Mouse (Mus musculus): Measurements from ENCODE around the gene Rad50. TPM values are rescaled to one million over a fixed set of nuclear protein-coding genes. Genes with fewer than 3 reads are reported as not detected.

Gene Rad50
- total RNA-seq (2014; rRNA removed) (4.1 and 4.2 TPM in 2 replicates), polyA plus RNA-seq (2015; fragmentation: Nextera tagmentation; extraction: Ambion mirVana) (11.7 and 12.8 TPM in 2 replicates)

DNA sequence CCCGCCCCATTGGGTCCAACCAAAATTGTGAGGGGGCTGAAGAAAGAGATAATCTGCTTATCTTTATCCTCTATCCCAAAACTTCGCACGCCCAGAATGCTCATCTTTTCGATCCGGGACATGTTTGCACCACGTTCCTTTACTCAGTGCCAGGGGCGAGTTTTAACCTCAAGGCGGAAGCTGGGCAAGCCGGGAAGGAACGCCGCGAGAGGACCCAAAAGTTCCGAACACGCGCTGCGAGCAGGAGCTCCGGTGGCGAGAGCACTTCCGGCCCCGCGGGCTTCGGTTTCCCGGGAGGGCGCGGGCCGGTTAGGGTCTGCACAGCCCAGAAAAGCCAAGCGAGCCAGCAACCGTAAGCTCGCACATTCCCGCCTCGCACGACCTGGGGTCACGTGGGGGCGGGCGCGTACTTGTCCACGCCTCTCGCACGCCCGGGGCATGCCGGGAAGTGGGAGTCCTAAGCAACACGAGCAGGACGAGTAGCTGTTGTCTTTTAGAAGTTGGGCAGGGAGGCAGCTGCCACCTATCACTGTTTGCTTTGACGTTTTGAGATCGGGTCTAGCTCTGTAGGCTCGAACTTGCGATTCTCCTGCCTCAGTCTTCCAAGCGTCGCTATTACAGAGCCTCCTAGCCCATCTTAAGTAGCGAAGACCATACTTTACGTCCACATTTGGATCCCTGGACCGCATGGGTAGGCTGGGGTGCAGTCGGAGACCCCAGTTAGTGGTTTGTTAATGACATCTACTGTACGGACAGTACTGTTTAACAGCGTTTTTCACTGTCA, at the start of gene Rad50:
Gene Rad50, minus strand, starts transcription at position 386 of the 784 bp plus-strand sequence.
- Histone ChIP-seq H3K36me3 (ENCODE audit: insufficient read depth, low read length) (no peaks in the 10 kb centered on the region), H3K4me2 (ENCODE audit: low read depth, low read length) (peak within 1 kb of the TSS; percentile 98), H3K9me3 (ENCODE audit: low read length) (no peaks in the 10 kb centered on the region), H3K4me1 (ENCODE audit: insufficient read depth, low read length) (0 out of 2 replicates have a peak, but pooled peaks cover 7% of the 10 kb centered on the region), H3K27me3 (ENCODE audit: insufficient read depth, low read length) (no peaks in the 10 kb centered on the region), H3K9ac (replicated peaks; ENCODE audit: low read length) (peak within 1 kb of the TSS; percentile 61), H3K27ac (peak within 1 kb of the TSS; percentile 52; the same call in 1 of the 2 replicates), H3K4me3 (ENCODE audit: low read length) (peak within 1 kb of the TSS; percentile 75)
- WGBS: 4% methylated on average over 55 of the region's 55 CpGs
- TF ChIP-seq CTCF (IDR thresholded peaks at IDR 0.05; ENCODE audit: low read depth): no peak
- ATAC-seq (peak; percentile 96), DNase-seq (ENCODE audit: low spot score) (peak; percentile 92)

DNA sequence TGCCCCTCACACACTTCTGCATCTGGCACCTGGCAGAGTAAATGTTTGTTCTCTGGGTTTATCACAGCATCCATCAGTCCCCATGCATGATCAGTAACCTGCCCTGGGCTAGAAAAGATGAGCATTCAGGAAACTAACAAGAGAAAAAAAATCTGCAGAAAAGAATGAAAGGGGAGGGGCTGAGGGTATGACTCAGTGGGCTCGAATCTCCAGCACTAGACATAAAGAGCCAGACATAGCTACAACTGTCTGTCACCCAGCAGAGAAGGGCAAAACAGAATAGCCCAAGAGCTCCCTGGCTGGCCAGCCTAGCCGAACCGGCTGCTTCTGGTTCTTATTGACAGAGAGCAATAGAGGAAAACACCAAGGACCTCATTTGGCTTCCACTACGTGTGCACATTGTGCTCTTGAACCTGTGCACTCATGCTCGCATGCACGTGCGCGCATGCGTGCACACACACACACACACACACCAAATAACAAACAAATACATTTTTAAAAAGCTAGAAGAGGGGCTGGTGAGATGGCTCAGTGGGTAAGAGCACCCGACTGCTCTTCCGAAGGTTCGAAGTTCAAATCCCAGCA, 48.0 kb upstream of the Rad50 start:
- ATAC-seq: no peak
- Histone ChIP-seq H3K27ac (no peak overlapping the region), H3K27me3 (ENCODE audit: insufficient read depth, low read length) (no peaks in the 10 kb centered on the region), H3K9me3 (ENCODE audit: low read length) (no peaks in the 10 kb centered on the region), H3K4me3 (ENCODE audit: low read length) (no peak overlapping the region), H3K4me1 (ENCODE audit: insufficient read depth, low read length) (peaks cover 13% of the 10 kb centered on the region), H3K9ac (replicated peaks; ENCODE audit: low read length) (no peak overlapping the region), H3K36me3 (ENCODE audit: insufficient read depth, low read length) (no peaks in the 10 kb centered on the region), H3K4me2 (ENCODE audit: low read depth, low read length) (no peak overlapping the region)
- 76% methylated on average over 12 of the region's 12 CpGs for WGBS
- no peak for DNase-seq (ENCODE audit: low spot score)
- TF ChIP-seq CTCF (IDR thresholded peaks at IDR 0.05; ENCODE audit: low read depth): no peak

DNA sequence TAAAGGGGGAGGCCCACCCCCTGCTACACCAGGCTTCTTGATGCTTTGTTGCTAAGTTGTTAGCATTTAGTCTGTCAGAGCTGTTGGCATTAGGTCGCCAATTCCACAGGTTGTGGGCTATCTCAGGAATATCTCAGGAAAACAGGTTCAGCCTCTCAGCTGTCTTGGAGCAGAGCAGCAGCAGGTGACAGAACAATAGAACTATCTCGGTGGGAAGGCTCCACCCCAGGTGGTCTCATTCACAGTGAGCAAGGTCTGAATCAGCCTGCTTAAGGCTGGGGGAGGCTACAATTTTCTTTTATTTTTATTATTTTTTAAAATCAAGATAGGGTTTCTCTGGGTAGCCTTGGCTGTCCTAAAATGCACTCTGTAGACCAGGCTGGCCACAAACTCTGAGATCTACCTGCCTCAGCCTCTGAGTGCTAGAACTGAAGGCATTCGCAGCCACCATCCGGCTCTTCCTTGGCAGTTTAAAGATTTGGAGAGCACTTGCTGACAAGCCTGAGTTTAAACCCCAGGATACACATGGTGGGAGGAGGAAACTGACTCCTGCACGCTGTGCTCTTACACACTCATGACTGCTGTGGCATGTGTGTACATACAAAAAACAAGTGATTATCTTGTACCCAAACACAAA, 42.7 kb upstream of the Rad50 start:
- ATAC-seq: no peak
- DNase-seq (ENCODE audit: low spot score): no peak
- Histone ChIP-seq H3K9me3 (ENCODE audit: low read length) (no peaks in the 10 kb centered on the region), H3K4me2 (ENCODE audit: low read depth, low read length) (no peak overlapping the region), H3K4me3 (ENCODE audit: low read length) (no peak overlapping the region), H3K36me3 (ENCODE audit: insufficient read depth, low read length) (no peaks in the 10 kb centered on the region), H3K9ac (replicated peaks; ENCODE audit: low read length) (no peak overlapping the region), H3K27ac (no peak overlapping the region), H3K27me3 (ENCODE audit: insufficient read depth, low read length) (no peaks in the 10 kb centered on the region), H3K4me1 (ENCODE audit: insufficient read depth, low read length) (no peaks in the 10 kb centered on the region)
- no peak for TF ChIP-seq CTCF (IDR thresholded peaks at IDR 0.05; ENCODE audit: low read depth)
- WGBS: 44% methylated on average over 5 of the region's 5 CpGs

DNA sequence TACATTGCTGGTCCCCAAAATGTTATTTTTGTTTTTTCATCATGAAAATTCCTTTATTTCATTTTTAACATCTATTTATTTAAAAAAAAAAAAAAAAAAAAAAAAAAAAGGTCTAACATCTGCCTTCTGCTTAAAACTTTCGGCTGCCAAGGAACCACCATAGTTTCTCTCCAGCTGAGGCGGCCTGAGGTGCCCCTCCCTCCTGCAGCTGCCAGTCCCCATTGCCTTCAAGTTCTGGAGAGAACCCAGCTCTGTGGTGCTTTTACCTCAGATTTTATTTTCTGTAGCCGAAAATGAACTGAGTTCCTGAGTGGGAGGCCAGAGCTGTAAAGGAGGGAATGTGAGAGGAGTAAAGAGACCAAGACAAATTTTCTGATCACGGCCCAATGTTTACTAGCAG, 42.2 kb upstream of the Rad50 start:
- no peak for TF ChIP-seq CTCF (IDR thresholded peaks at IDR 0.05; ENCODE audit: low read depth)
- no peak for DNase-seq (ENCODE audit: low spot score)
- H3K4me2 ChIP-seq (ENCODE audit: low read depth, low read length): no peak overlapping the region
- no peak for ATAC-seq
- H3K9me3 ChIP-seq (ENCODE audit: low read length): no peaks in the 10 kb centered on the region
- no peaks in the 10 kb centered on the region for H3K4me1 ChIP-seq (ENCODE audit: insufficient read depth, low read length)
- H3K9ac ChIP-seq (replicated peaks; ENCODE audit: low read length): no peak overlapping the region
- H3K27ac ChIP-seq: no peak overlapping the region
- no peaks in the 10 kb centered on the region for H3K27me3 ChIP-seq (ENCODE audit: insufficient read depth, low read length)
- no peaks in the 10 kb centered on the region for H3K36me3 ChIP-seq (ENCODE audit: insufficient read depth, low read length)
- no peak overlapping the region for H3K4me3 ChIP-seq (ENCODE audit: low read length)
- WGBS: 68% methylated on average over 4 of the region's 4 CpGs

DNA sequence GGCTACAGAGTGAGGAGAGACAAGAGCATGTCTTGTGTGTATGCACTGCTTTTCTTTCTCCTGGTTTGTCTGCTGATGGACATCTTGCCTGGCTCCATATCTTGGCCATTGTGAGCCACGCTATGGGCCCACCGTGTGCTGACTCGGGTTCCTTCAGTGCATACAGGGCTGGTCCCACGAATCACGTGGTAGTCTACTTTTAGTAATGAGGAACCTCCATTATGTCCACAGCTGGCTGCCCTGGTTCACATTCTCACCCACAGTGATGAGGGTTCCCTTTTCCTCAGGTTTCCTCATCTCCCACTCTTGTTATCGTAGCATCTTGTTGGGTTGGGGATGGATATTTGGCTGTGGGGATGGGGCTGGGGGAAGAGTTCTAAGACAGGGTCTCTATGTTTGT, 41.5 kb upstream of the Rad50 start:
- Histone ChIP-seq H3K4me2 (ENCODE audit: low read depth, low read length) (no peak overlapping the region), H3K4me1 (ENCODE audit: insufficient read depth, low read length) (no peaks in the 10 kb centered on the region), H3K27me3 (ENCODE audit: insufficient read depth, low read length) (no peaks in the 10 kb centered on the region), H3K4me3 (ENCODE audit: low read length) (no peak overlapping the region), H3K36me3 (ENCODE audit: insufficient read depth, low read length) (no peaks in the 10 kb centered on the region), H3K9ac (replicated peaks; ENCODE audit: low read length) (no peak overlapping the region), H3K9me3 (ENCODE audit: low read length) (no peaks in the 10 kb centered on the region), H3K27ac (no peak overlapping the region)
- TF ChIP-seq CTCF (IDR thresholded peaks at IDR 0.05; ENCODE audit: low read depth): no peak
- WGBS: 92% methylated on average over 6 of the region's 6 CpGs
- ATAC-seq: no peak
- DNase-seq (ENCODE audit: low spot score): no peak

DNA sequence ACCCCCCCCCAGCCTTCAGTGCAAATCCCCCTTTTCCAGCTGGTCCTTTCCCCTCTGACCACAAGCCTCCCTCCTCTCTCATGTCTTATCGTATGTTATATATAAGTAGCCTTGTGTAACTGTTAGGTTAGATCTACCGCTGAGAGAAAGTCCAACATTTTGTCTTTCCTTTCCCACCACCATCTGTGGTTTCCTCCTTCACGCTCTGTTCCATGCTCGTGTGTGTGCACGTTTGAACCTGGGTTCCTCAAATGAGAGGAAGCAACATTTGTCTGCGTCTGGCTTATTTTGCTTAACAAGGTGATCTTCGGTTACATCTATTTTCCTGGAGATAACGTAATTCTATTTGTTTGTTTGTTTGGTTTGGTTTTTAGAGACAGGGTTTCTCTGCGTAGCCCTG, 40.9 kb upstream of the Rad50 start:
- Histone ChIP-seq H3K27me3 (ENCODE audit: insufficient read depth, low read length) (no peaks in the 10 kb centered on the region), H3K4me2 (ENCODE audit: low read depth, low read length) (no peak overlapping the region), H3K27ac (no peak overlapping the region), H3K9ac (replicated peaks; ENCODE audit: low read length) (no peak overlapping the region), H3K9me3 (ENCODE audit: low read length) (no peaks in the 10 kb centered on the region), H3K4me1 (ENCODE audit: insufficient read depth, low read length) (no peaks in the 10 kb centered on the region), H3K36me3 (ENCODE audit: insufficient read depth, low read length) (no peaks in the 10 kb centered on the region), H3K4me3 (ENCODE audit: low read length) (no peak overlapping the region)
- ATAC-seq (no peak), DNase-seq (ENCODE audit: low spot score) (no peak)
- TF ChIP-seq CTCF (IDR thresholded peaks at IDR 0.05; ENCODE audit: low read depth): no peak
- 96% methylated on average over 9 of the region's 9 CpGs for WGBS
